Mouse (Mus musculus): ENCODE measurements around the gene Nt5c1a.
"Not testable (repeated sequence)": the region's sequence is repeated elsewhere in the genome, so short reads cannot be mapped to it uniquely, and the experiment has no call there.

Nt5c1a gene

GRCm38 (mm10) chr4:123201186-123202093, at the start of gene Nt5c1a:
Nt5c1a (plus strand) TSS chr4:123201504.
- DNase-seq (ENCODE audit: low spot score in 2 of 2): peak in 1 of 2 experiments; percentile 28

GRCm38 (mm10) chr4:123152003-123152402, 49.3 kb upstream of the Nt5c1a start:
- DNase-seq (ENCODE audit: low spot score in 2 of 2): no peak

GRCm38 (mm10) chr4:123152976-123153375, 48.3 kb upstream of the Nt5c1a start:
- no peak for DNase-seq (ENCODE audit: low spot score in 2 of 2)

- no peak for DNase-seq (ENCODE audit: low spot score in 2 of 2)
Measured at GRCm38 (mm10) chr4:123155004-123155403, 46.3 kb upstream of the Nt5c1a start.

- no peak for DNase-seq (ENCODE audit: low spot score in 2 of 2)
Measured at GRCm38 (mm10) chr4:123155427-123155826, 45.9 kb upstream of the Nt5c1a start.

- DNase-seq (ENCODE audit: low spot score in 2 of 2): no peak
Measured at GRCm38 (mm10) chr4:123155840-123156239, 45.5 kb upstream of the Nt5c1a start.

- no peak for DNase-seq (ENCODE audit: low spot score in 2 of 2)
Measured at GRCm38 (mm10) chr4:123160571-123160970, 40.7 kb upstream of the Nt5c1a start.

GRCm38 (mm10) chr4:123161251-123161650, 40.1 kb upstream of the Nt5c1a start:
- not testable (repeated sequence) for DNase-seq (ENCODE audit: low spot score in 2 of 2)

GRCm38 (mm10) chr4:123162305-123162917, 38.9 kb upstream of the Nt5c1a start:
- DNase-seq (ENCODE audit: low spot score in 2 of 2): no peak

- DNase-seq (ENCODE audit: low spot score in 2 of 2): no peak
Measured at GRCm38 (mm10) chr4:123164157-123164556, 37.1 kb upstream of the Nt5c1a start.

GRCm38 (mm10) chr4:123171811-123172210, 29.5 kb upstream of the Nt5c1a start:
- DNase-seq (ENCODE audit: low spot score in 2 of 2): no peak

- peak in 1 of 2 experiments; percentile 27 for DNase-seq (ENCODE audit: low spot score in 2 of 2)
Measured at GRCm38 (mm10) chr4:123182328-123183238, 18.7 kb upstream of the Nt5c1a start, which contains the start of gene Hpcal4. Hpcal4 (plus strand) TSS chr4:123183227.

- peak; percentile 66 to 76 for DNase-seq (ENCODE audit: low spot score in 2 of 2)
Measured at GRCm38 (mm10) chr4:123183239-123184056, 17.9 kb upstream of the Nt5c1a start.

GRCm38 (mm10) chr4:123184816-123185215, 16.5 kb upstream of the Nt5c1a start:
- no peak for DNase-seq (ENCODE audit: low spot score in 2 of 2)

GRCm38 (mm10) chr4:123192336-123192735, 9.0 kb upstream of the Nt5c1a start:
- DNase-seq (ENCODE audit: low spot score in 2 of 2): no peak

GRCm38 (mm10) chr4:123193791-123194190, 7.5 kb upstream of the Nt5c1a start:
- DNase-seq (ENCODE audit: low spot score in 2 of 2): no peak

- DNase-seq (ENCODE audit: low spot score in 2 of 2): no peak
Measured at GRCm38 (mm10) chr4:123196695-123197094, 4.6 kb upstream of the Nt5c1a start.

- DNase-seq (ENCODE audit: low spot score in 2 of 2): peak; percentile 58 to 72
Measured at GRCm38 (mm10) chr4:123200771-123201185, 526 bp upstream of the Nt5c1a start.

GRCm38 (mm10) chr4:123202094-123202420, 753 bp downstream of the Nt5c1a start:
- DNase-seq (ENCODE audit: low spot score in 2 of 2): no peak

- DNase-seq (ENCODE audit: low spot score in 2 of 2): no peak
Measured at GRCm38 (mm10) chr4:123207337-123207736, 6.0 kb downstream of the Nt5c1a start.

- DNase-seq (ENCODE audit: low spot score in 2 of 2): no peak
Measured at GRCm38 (mm10) chr4:123210996-123211395, 9.7 kb downstream of the Nt5c1a start.

Data from cerebellum, postnatal 4 days (tissue).